Mouse (Mus musculus) spleen, adult 2 months (tissue): Measurements from ENCODE around the gene Spcs2. TPM values are rescaled to one million over a fixed set of nuclear protein-coding genes. Genes with fewer than 3 reads are reported as not detected.

Experiments used
- DNase-seq, 2 experiments: peaks; one replicate each; pipeline versions ENCODE4 v3.0.0 to v3.0.0-alpha.2; 2012 to 2021; ENCODE audit warnings: low spot score in 2 of 2, low read depth in 1 of 2
- H3K27ac ChIP-seq: fragments of 200-500 bp; 2 replicates; pipeline ENCODE4 v1.5.1; 2012; ENCODE audit warnings: low read length, inconsistent platforms; ENCODE audit not compliant: insufficient read depth
- H3K27me3 ChIP-seq: fragments of 200-500 bp; 2 replicates; pipeline ENCODE4 v1.6.1; 2012; ENCODE audit warnings: mild to moderate bottlenecking, moderate library complexity, low read length, inconsistent platforms; ENCODE audit not compliant: control insufficient read depth, insufficient read depth
- H3K36me3 ChIP-seq: fragments of 200-500 bp; 2 replicates; pipeline ENCODE4 v1.6.1; 2012; ENCODE audit warnings: mild to moderate bottlenecking, low read length, inconsistent platforms; ENCODE audit not compliant: control insufficient read depth, insufficient read depth
- H3K4me1 ChIP-seq: fragments of 200-500 bp; 2 replicates; pipeline ENCODE4 v1.6.1; 2011; ENCODE audit warnings: inconsistent platforms; ENCODE audit not compliant: control insufficient read depth, insufficient read depth, insufficient read length
- H3K4me3 ChIP-seq: fragments of 200-500 bp; 2 replicates; pipeline ENCODE4 v1.5.1; 2011; ENCODE audit warnings: mild to moderate bottlenecking, inconsistent platforms; ENCODE audit not compliant: insufficient read depth, insufficient read length; ENCODE audit errors: extremely low read depth
- CTCF ChIP-seq: fragments of 200-500 bp; IDR thresholded peaks from 2 replicates; pipeline ENCODE4 v1.5.1; 2011; ENCODE audit warnings: mild to moderate bottlenecking, inconsistent platforms; ENCODE audit not compliant: insufficient read depth, insufficient read length, insufficient replicate concordance; ENCODE audit errors: extremely low read depth
- POLR2A ChIP-seq: fragments of 200-500 bp; IDR thresholded peaks from 2 replicates; pipeline ENCODE4 v1.6.1; 2011; ENCODE audit warnings: low read depth, low read length, inconsistent platforms
- WGBS: fragments of 180-500 bp; shearing (Covaris S2); methylation state at CpG from one replicate; pipeline ENCODE4 v1.1.7; 2018; 5-methylcytosine and 5-hydroxymethylcytosine counted together
- polyA plus RNA-seq: library from polyadenylated mRNA; depleted of rRNA; stranded (reverse); fragments of >200 nt; gene quantifications from 2 replicates; pipeline ENCODE4 v1.2.3, GENCODE M21; 2012

Gene Spcs2
- polyA plus RNA-seq, 1 experiment: 17.7 TPM

DNA sequence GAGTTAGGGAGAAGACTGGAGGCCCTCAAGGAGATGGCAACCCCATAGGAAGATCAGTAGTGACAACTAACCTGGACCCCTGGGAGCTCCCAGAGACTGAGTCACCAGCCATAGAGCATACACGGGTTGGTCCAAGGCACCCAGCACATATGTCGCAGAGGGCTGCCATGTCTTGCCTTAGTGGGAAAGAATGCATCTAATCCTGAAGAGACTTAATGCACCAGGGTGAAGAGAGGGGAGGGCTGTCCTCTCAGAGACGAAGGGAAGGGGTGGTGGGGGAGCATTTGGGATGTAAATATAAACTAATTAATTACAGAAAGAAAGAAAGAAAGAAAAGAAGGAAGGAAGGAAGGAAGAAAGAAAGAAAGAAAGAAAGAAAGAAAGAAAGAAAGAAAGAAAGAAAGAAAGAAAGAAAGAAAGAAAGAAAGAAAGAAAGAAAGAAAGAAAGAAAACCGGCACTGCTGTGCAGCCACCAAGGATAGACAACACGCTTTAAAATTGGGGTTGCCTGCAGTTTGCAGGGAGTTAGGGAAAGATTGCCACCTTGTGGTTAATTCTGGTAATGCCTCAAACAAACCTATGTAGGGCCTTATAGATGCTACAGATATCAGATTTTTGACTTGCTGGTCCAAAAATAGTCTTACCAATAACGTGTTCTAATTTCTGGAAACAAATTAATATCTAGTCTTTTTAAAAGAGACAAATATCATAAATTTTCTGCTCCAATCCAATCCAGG lies 65.2 kb downstream of the Spcs2 start:
- peak; percentile 39; the same call in 1 of the 2 replicates for TF ChIP-seq CTCF
- no peak for TF ChIP-seq POLR2A
- 40% methylated on average over 6 of the region's 6 CpGs for WGBS
- Histone ChIP-seq H3K4me1 (peaks cover 9% of the 10 kb centered on the region; the same call in 1 of the 2 replicates), H3K27me3 (no peaks in the 10 kb centered on the region), H3K27ac (no peak overlapping the region), H3K36me3 (no peaks in the 10 kb centered on the region), H3K4me3 (no peak overlapping the region)
- peak; percentile 57 to 61 for DNase-seq

DNA sequence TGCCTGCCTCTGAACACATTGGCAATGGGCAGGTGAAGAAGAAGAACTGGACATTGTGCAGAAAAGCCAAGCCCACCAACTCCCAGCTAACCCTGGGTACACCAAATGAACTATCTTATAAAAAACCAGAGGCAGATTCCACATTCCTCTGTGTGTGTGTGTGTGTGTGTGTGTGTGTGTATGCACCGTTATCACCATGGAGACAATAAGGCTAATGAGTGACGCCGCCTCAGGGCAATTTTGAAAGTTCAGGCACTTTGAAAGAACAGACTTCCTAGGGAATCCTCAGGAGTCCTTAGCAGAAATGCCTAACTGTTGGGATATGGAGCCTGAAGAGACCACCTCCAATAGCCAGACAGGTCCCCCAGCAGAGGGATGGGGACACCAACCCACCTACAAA lies 66.0 kb downstream of the Spcs2 start:
- no peak for DNase-seq
- 96% methylated on average over 3 of the region's 3 CpGs for WGBS
- no peaks in the 10 kb centered on the region for H3K27me3 ChIP-seq
- H3K4me3 ChIP-seq: no peak overlapping the region
- TF ChIP-seq CTCF (no peak), POLR2A (no peak)
- peaks cover 9% of the 10 kb centered on the region; the same call in 1 of the 2 replicates for H3K4me1 ChIP-seq
- H3K27ac ChIP-seq: no peak overlapping the region
- no peaks in the 10 kb centered on the region for H3K36me3 ChIP-seq

DNA sequence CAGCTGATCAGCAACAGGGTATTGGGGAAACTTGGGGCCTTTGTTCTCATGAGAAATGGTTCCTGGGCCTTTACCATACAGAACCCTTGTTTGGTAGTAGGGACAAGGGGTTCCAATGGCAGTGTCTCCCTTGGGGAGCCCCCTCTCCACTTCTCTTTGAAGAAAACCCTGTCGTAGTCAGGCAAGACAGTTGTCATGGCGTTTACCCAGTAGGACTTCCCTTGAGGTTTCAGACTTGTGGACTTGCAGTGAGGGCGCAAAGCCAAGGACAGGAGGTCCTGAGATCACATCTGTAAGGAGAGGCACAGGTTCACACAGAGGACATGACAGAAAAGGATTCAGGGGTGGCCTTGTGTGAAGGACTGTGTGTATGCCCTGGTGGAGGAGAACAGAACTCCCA lies 66.8 kb downstream of the Spcs2 start:
- Histone ChIP-seq H3K27ac (no peak overlapping the region), H3K4me1 (peaks cover 9% of the 10 kb centered on the region; the same call in 1 of the 2 replicates), H3K4me3 (no peak overlapping the region), H3K27me3 (no peaks in the 10 kb centered on the region), H3K36me3 (no peaks in the 10 kb centered on the region)
- 43% methylated on average over 3 of the region's 3 CpGs for WGBS
- TF ChIP-seq POLR2A (no peak), CTCF (no peak)
- DNase-seq: no peak

DNA sequence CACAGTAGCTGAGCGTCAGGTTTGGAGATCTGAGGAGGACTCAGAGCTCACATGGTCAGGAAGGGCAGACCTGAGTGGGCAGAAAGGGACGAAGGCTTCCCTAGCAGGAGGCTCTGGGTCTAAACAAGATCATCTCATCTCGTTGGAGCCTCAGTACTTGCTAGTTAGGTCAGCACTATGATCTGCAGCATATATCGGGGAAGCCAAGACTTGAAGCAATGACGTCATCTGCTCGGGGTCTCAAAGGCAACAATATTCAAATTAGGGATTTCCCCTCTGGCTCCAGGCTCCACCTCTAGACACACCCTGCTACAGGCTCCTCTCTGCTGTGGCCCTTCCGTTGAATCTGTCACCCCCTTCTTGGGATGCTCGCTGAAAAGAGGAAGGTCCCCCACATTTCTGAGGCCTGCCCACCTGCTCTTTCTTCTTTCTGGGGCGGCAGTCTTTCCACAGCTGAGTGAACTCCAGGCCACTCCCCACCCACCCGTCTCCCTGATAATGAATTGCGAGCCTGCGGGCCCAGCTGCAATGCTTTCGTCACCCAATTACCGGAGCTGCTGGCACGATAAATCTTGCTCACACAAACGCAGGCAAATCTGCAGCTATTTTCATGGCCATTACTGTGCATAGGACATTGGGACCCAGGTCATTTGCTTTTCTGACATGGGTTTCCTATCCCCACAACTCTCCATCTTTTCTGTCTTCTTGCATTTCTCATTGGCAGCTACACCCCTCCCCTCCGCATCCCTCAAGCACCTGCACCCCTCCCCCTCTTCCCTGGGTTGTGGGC lies 67.9 kb downstream of the Spcs2 start:
- no peak for TF ChIP-seq POLR2A
- no peak for TF ChIP-seq CTCF
- H3K36me3 ChIP-seq: no peaks in the 10 kb centered on the region
- WGBS: 16% methylated on average over 17 of the region's 17 CpGs
- peak; percentile 53 to 77 for DNase-seq
- no peaks in the 10 kb centered on the region for H3K27me3 ChIP-seq
- no peak overlapping the region for H3K27ac ChIP-seq
- H3K4me3 ChIP-seq: no peak overlapping the region
- H3K4me1 ChIP-seq: peaks cover 9% of the 10 kb centered on the region; the same call in 1 of the 2 replicates

DNA sequence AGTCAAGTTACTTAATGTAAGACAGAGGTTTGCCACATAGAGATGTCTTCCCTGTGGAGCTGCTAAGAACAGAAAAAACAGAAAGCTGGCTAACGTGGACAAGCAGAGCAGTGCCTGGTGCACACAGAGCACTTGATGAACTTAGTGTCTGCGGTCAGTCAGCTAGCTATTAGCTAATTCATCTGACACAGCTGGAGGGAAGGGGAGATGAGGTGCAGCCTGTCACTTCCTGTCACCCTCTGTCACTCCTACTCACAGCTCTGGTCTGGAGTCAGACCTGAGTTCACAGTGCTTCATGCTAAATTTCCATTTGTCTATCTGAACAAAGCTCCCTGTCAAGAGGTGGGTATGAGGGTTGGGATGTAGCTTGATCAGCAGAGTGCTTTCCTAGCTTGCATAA lies 69.2 kb downstream of the Spcs2 start:
- Histone ChIP-seq H3K4me1 (peaks cover 9% of the 10 kb centered on the region; the same call in 1 of the 2 replicates), H3K4me3 (no peak overlapping the region), H3K27ac (no peak overlapping the region), H3K27me3 (no peaks in the 10 kb centered on the region), H3K36me3 (no peaks in the 10 kb centered on the region)
- 47% methylated on average over 2 of the region's 2 CpGs for WGBS
- TF ChIP-seq CTCF (no peak), POLR2A (no peak)
- DNase-seq: no peak

DNA sequence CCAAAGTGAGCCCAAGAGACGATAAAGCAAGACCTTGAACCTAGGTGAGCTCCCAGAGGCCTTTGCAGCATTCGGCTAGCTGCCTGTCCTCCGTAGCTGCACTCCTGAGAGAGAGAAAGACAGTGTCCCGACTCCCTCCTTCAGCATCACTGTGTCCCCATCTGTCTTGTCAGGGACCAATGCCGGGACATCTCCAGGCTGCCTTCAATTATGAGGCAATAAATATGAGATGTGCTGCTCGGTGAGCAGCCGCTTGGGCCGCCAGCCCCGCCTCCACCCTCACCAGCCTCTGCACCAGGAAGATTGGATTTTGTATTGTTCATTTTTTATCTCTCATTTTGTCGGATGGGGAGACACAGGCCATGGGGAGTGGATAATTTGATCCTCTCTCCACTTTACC lies 72.4 kb downstream of the Spcs2 start:
- TF ChIP-seq POLR2A (no peak), CTCF (no peak)
- Histone ChIP-seq H3K27ac (no peak overlapping the region), H3K4me3 (no peak overlapping the region), H3K4me1 (peaks cover 5% of the 10 kb centered on the region; the same call in 1 of the 2 replicates), H3K27me3 (no peaks in the 10 kb centered on the region), H3K36me3 (no peaks in the 10 kb centered on the region)
- no peak for DNase-seq
- WGBS: 87% methylated on average over 10 of the region's 10 CpGs
